Mouse (Mus musculus) spleen, postnatal 4 days (tissue): ENCODE measurements around the gene Tmem169.
"Not testable (repeated sequence)": the region's sequence is repeated elsewhere in the genome, so short reads cannot be mapped to it uniquely, and the experiment has no call there.

Experiments used
- DNase-seq, 2 experiments: peaks; one replicate each; pipeline ENCODE4 v3.0.0; 2022; ENCODE audit warnings: low spot score in 2 of 2

Gene Tmem169

GRCm38 (mm10) chr1:72283992-72284485 lies at the start of gene Tmem169, which contains the start of gene Pecr:
Gene Tmem169, plus strand, starts transcription at chr1:72284369.
Gene Pecr, minus strand, starts transcription at chr1:72284314.
- peak; percentile 89 to 92 for DNase-seq

- DNase-seq = peak; percentile 37 to 69
Observed at GRCm38 (mm10) chr1:72236363-72237006, 47.7 kb upstream of the Tmem169 start.

- DNase-seq = peak in 1 of 2 experiments; percentile 51
Observed at GRCm38 (mm10) chr1:72237007-72237775, 47.0 kb upstream of the Tmem169 start.

- no peak for DNase-seq
Observed at GRCm38 (mm10) chr1:72238016-72238580, 46.1 kb upstream of the Tmem169 start.

GRCm38 (mm10) chr1:72239113-72239512 lies 45.1 kb upstream of the Tmem169 start:
- DNase-seq = not testable (repeated sequence)

GRCm38 (mm10) chr1:72242581-72243143 lies 41.5 kb upstream of the Tmem169 start:
- no peak for DNase-seq

GRCm38 (mm10) chr1:72243656-72244316 lies 40.4 kb upstream of the Tmem169 start:
- DNase-seq = peak; percentile 95 to 97

- peak in 1 of 2 experiments; percentile 26 for DNase-seq
Observed at GRCm38 (mm10) chr1:72244317-72245036, 39.7 kb upstream of the Tmem169 start.

- not testable (repeated sequence) for DNase-seq
Observed at GRCm38 (mm10) chr1:72248226-72248737, 35.9 kb upstream of the Tmem169 start.

GRCm38 (mm10) chr1:72251806-72252205 lies 32.4 kb upstream of the Tmem169 start:
- no peak for DNase-seq

GRCm38 (mm10) chr1:72253881-72254491 lies 30.2 kb upstream of the Tmem169 start:
- no peak for DNase-seq

GRCm38 (mm10) chr1:72254545-72255061 lies 29.6 kb upstream of the Tmem169 start:
- peak; percentile 83 to 91 for DNase-seq

- peak; percentile 66 to 72 for DNase-seq
Observed at GRCm38 (mm10) chr1:72255062-72255853, 28.9 kb upstream of the Tmem169 start.

GRCm38 (mm10) chr1:72255854-72256175 lies 28.4 kb upstream of the Tmem169 start:
- no peak for DNase-seq

- DNase-seq = no peak
Observed at GRCm38 (mm10) chr1:72256381-72257256, 27.6 kb upstream of the Tmem169 start.

- no peak for DNase-seq
Observed at GRCm38 (mm10) chr1:72263099-72263498, 21.1 kb upstream of the Tmem169 start.

GRCm38 (mm10) chr1:72278085-72278484 lies 6.1 kb upstream of the Tmem169 start:
- DNase-seq = no peak

- DNase-seq = no peak
Observed at GRCm38 (mm10) chr1:72282604-72283003, 1.6 kb upstream of the Tmem169 start.
